Mouse (Mus musculus) ovary, postnatal 36 days (tissue): ENCODE measurements around the gene BC049352.
A peak's percentile ranks its signal among the peaks of the same experiment; 100 is the strongest.

ENCODE experiments used
- DNase-seq: peaks from one replicate; pipeline ENCODE4 v3.0.0; 2022; ENCODE audit warnings: low spot score, mixed read lengths

Gene BC049352

DNA sequence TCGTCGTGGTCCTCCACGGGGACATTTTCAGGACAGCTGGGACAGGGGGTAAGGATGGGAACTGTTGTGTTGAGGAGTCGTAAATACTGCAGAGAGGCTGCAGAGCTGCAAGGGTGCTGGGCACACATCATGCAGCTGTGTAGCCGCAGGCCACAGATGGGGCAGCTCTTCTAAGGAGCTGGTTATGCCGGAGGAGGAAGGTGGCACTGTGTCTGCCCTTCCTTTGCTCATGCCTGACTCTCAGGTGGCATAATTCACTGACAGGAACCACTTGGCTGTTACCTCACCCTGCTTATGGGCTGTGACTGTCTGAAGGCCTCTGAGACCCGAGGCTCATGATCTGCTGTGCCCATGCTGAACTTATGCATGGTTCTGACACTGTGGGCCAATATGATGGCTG, 68.5 kb downstream of the BC049352 start:
- DNase-seq: no peak

- DNase-seq: no peak
Measured at GRCm38 (mm10) chr9:45251281-45251680, 69.5 kb downstream of the BC049352 start.

DNA sequence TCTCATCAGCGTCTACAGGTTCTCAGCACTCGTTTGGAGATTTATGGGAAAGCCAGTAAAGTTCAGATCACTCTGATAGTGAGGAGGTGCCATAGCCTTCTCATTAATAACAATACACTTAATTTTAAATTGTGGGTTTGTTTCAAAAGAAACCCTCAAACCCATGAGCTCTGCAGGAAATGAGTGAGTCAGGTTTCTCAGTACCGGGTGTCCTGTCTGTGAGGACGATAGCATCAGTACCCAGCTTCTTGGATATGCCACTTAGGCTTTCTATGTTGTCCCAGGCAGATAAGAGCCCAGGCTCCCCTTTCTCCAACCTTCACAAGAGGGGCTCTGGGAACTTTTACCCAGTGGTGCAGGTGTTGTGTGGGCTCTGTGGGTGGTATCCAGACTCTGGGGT, 70.2 kb downstream of the BC049352 start:
- DNase-seq: no peak

DNA sequence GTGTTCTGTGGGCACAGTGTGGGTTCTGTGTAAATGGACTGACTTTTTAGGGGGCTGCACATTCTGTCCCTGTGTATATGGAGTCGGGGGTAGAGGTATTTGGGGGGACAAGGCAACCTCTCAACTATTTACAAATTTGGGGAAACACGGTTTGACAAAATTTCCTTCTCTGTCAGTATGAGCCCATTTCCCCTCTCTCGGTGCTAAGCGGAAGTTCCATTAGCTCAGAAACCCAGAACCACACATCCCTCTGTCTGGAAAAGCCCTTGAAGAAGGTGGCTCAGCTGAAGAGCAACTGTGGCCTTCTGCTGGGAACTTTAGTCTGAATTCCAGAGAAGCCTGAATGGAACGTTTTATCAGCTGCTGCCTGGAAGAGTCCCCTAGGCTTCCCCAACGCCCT, 70.6 kb downstream of the BC049352 start:
- no peak for DNase-seq

DNA sequence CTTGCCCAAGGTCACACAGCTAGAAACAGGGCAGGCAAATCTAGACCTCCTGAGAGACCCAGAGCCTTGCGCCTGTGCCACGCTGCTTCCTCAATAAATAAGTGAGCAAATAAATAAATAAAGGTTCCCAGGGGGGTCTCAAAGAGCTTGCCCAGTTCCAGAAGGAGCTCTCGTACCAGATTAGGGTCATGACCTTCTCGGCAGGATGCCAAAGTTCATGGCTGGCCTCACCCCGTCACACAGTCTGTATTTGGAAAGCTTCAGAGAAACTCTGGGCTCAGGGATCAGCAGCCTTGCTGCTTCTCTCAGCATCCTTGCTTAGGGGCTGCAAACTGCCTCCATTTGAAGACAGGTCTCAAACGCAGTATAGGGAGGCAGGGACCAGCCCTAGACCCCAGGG, 72.2 kb downstream of the BC049352 start:
- DNase-seq: no peak

- DNase-seq: no peak
Measured at GRCm38 (mm10) chr9:45254605-45255004, 72.8 kb downstream of the BC049352 start.

- no peak for DNase-seq
Measured at GRCm38 (mm10) chr9:45255431-45255830, 73.6 kb downstream of the BC049352 start.

- no peak for DNase-seq
Measured at GRCm38 (mm10) chr9:45255967-45256366, 74.2 kb downstream of the BC049352 start.

GRCm38 (mm10) chr9:45259065-45259464, 77.3 kb downstream of the BC049352 start:
- DNase-seq: no peak

GRCm38 (mm10) chr9:45261466-45261865, 79.7 kb downstream of the BC049352 start:
- peak; percentile 35 for DNase-seq

- no peak for DNase-seq
Measured at GRCm38 (mm10) chr9:45261872-45262271, 80.1 kb downstream of the BC049352 start.

DNA sequence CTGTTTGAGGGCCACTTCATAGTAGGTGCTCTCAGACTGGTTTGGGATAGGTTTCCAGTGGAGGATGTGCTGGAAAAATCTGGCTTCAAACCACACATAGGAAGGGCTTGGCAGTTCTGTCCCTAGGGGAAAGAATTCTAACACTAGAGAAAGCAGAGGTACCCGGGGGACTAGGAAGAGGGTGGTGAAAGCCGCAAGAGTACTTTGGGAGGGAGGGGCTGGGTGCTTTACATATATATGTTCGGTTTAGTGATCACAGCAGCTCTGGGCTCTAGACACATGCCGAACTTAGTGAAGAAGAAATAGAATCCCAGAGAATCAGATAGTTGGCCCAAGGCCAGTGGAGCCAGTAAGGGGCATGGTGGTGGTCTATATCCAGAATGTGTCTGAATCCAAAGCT, 85.3 kb downstream of the BC049352 start:
- DNase-seq: no peak

DNA sequence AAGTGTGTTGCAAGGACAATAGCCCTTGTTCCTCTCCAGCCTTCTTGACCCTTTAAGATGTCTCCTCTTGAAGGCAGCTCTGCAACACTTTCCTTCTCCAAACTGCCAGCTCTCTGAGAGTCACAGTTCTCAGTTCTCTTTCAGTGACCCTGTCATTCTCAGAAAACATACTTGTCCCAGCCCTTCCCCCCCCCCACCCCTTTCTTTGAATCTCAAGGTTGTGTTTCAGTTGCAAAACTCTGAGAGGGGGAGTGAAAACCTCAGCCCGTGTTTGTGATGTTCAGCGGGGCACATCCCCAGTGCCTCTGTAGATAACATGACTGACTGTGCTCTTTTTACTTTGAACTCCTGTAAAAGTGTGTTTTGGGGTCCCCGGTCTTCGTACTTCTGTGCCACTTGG, 86.3 kb downstream of the BC049352 start:
- DNase-seq: no peak

DNA sequence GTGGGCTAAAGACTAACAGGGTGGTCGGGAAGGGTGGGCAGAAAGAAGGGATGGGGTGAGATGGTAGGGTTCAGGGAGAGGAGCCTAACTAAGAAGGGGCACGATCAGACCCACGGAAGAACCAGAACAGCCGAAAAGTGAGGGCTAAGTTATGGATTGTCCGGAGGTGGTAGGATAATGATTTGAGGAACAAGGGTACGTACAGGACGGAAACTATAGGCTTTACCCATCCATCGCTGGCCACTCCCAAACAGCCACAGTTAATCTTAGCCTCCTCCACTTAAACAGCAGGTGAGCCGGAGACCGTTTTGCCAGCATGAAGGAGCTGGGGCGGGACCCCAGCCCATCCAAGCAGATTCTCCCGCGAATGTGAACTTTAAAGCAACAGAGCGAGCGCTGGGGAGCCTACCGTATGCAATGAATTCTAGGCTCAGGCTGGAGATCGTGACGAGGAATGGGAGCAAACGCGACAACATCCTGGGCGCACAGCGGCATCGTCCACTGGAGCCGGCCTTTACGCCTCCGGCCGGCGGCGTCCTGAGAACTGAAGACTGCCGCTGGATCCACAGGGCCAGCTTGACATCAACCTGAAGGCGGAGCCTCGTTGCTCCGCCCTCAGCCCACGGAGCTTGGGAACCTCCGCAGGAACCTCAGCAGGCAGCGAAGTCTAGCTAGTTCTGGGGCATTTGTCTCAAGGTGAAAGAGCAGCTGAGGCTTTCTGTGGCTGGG, 87.0 kb downstream of the BC049352 start, which contains the start of gene Il10ra:
Il10ra (minus strand) TSS at position 553 of the 729 bp plus-strand sequence.
- peak; percentile 67 for DNase-seq

DNA sequence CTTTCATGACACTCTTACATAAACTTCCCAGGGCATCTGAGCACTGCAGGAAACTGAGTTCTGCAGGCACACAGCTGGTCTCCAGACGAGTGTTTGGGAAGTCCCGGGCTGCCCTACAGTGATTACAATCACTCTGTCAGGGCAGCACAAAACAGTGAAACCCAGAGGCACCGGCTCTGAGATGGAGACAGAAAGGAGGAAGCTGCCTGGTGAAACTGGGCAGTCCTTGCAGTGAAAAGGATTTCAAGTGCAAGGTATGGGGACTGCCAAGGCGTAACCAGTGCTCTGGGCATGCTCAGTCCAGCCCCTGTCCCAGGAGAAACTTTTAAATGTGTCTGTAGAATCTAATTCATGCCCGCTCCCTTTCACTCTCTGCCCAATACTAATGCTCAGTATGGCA, 90.4 kb downstream of the BC049352 start:
- DNase-seq: no peak

DNA sequence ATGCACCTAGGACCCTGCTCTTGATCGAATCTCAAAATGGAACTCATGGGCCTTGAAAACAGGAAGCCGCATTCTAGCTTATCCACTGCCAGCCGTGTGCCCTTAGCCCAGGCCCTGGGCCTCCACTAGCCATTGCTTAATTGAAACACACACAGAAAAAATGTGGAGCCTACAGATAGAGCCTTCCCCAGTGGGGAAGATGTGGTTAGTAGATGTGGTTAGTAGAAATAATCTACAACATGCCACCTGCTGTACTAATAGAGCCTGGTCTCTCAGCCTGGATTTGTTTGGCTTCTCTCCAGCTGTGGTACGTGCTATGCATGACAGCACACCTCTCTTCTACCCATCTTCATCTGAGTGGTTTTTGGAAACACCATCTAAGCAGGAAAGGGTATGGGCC, 92.4 kb downstream of the BC049352 start:
- no peak for DNase-seq

- DNase-seq: no peak
Measured at GRCm38 (mm10) chr9:45274635-45275034, 92.8 kb downstream of the BC049352 start.

- DNase-seq: no peak
Measured at GRCm38 (mm10) chr9:45280059-45280458, 98.3 kb downstream of the BC049352 start.

DNA sequence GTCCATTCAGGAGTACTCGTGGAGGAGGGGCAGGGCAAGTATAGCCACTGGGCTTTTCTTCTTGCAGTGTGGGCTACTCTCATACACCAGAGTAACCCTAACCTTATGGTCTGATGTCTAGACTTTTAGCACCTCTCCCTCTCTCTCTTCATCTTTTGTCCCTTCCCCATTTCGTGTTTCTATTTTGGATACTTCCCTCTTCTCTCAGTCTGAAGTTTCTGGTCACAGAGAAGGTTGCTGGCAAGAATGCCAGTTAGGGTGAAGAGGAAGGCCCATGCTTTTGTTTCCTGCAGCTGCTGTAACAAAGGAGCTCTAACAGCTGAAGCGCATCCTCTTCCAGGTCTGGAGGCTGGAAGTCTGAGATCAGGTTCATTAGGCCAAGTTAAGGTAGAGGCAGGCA, 99.1 kb downstream of the BC049352 start:
- DNase-seq: no peak

DNA sequence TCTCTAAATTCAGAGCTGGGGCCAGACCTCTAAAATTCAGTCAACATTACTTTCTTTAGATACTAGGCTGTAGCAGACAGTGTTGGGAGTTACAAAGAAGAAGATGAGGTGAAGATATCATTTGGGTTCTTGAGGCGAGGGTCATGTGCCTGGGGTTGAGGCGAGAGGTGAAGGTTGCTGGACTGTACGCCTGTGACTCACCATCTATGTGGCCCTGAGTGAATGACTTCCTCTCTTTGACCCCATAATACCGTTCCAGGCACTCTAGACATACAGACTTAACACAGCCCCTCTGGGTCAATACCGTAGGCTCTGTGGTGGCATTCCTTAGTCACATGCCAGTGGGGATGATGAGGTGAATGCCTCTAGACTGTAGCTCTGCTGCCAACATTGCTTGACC, 100.7 kb downstream of the BC049352 start:
- no peak for DNase-seq

DNA sequence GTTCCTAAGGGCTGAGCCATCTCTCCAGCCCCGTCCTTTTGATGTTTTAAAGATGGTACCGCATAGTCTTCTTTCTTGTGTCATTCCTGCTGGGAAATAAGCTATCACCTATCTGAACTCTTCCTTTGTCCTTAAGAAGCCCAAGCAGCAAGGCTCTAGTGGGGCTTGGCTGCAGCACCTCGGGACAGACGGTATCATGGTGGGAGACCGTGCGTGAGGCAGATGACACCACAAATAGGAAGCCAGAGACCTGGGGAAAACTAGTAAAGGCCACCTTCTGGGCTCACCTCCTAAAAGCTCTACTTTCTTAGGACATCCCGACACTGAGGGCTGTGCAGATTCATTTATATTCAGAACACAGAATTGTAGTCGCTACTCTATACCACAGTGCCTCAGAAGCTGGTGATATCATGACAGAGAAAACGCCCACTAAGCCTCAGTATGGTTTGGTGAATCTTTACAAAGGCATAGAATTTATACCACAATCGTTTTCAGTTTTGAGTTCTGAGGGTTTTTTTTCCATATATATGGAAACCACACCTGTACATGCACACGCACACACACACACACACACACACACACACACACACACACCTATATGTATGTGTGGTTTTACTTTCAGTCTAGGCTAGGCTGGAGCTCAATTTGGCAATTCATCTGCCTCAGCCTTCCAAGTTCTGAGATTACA, 109.8 kb downstream of the BC049352 start:
- no peak for DNase-seq

- DNase-seq: no peak
Measured at GRCm38 (mm10) chr9:45294210-45295011, 112.6 kb downstream of the BC049352 start.
